Comparison of ENCODE assay signal across 13 mouse cellular contexts in genomic region chr9:118678759-118679158, GRCm38 (mm10).
A peak's percentile ranks its signal among the peaks of the same experiment; 100 is the strongest.
DNase-seq lines count a peak whose midpoint lies in the region; ATAC-seq and TF ChIP-seq lines count a peak whose summit lies in the region.
"Had no signal": no experiment of that assay in that cellular context is flagged by ENCODE, and none has a peak within 500 bp of the region (broad histone marks: within the 10 kb centered on the region; RNA-seq: fewer than 3 reads in every experiment).

No protein-coding gene starts in this region.

- no peaks in the 10 kb centered on the region for H3K36me3 ChIP-seq in liver, embryonic 12.5 days
- no peaks in the 10 kb centered on the region for H3K36me3 ChIP-seq in liver, embryonic 14.5 days (replicated peaks; ENCODE audit: control insufficient read depth, insufficient read depth, low read depth)
- no peaks in the 10 kb centered on the region for H3K36me3 ChIP-seq in intestine, embryonic 15.5 days

- no peak overlapping the region for H3K4me2 ChIP-seq in liver, embryonic 12.5 days
- H3K4me2 ChIP-seq in liver, embryonic 14.5 days (ENCODE audit: low read depth) = no peak overlapping the region
- H3K4me2 ChIP-seq in intestine, embryonic 15.5 days (replicated peaks) = no peak overlapping the region

- H3K27me3 ChIP-seq in liver, embryonic 12.5 days (replicated peaks) = peaks cover 6% of the 10 kb centered on the region; the same call in 1 of the 2 replicates
- H3K27me3 ChIP-seq in liver, embryonic 14.5 days (ENCODE audit: control insufficient read depth, insufficient read depth, low read length) = no peaks in the 10 kb centered on the region
- H3K27me3 ChIP-seq in intestine, embryonic 15.5 days (replicated peaks) = no peaks in the 10 kb centered on the region
- H3K27me3 ChIP-seq: limb, embryonic 12.5 days had no signal

- H3K4me3 ChIP-seq in liver, embryonic 12.5 days = no peak overlapping the region
- no peak overlapping the region for H3K4me3 ChIP-seq in liver, embryonic 14.5 days (ENCODE audit: insufficient read depth in 1 of 2, low read depth in 2 of 2, low read length in 2 of 2)
- no peak overlapping the region for H3K4me3 ChIP-seq in intestine, embryonic 15.5 days (replicated peaks)
- H3K4me3 ChIP-seq: forebrain, embryonic 10.5 days; limb, embryonic 12.5 days had no signal

- 29% methylated on average over 10 of the region's 10 CpGs for WGBS in liver, embryonic 12.5 days (ENCODE audit: insufficient replicate concordance)
- WGBS in liver, embryonic 14.5 days (ENCODE audit: insufficient replicate concordance) = 24% methylated on average over 10 of the region's 10 CpGs
- WGBS in intestine, embryonic 15.5 days = 76% methylated on average over 10 of the region's 10 CpGs

- H3K4me1 ChIP-seq in liver, embryonic 12.5 days = peaks cover 16% of the 10 kb centered on the region
- peaks cover 0 to 6% of the 10 kb centered on the region in 2 experiments; a peak in 2 of 4 replicates for H3K4me1 ChIP-seq in liver, embryonic 14.5 days (replicated peaks; ENCODE audit: control insufficient read depth in 2 of 2, insufficient read depth in 2 of 2, low read length in 1 of 2)
- no peaks in the 10 kb centered on the region; the same call in 1 of the 2 replicates for H3K4me1 ChIP-seq in intestine, embryonic 15.5 days (replicated peaks)

- no peak for TF ChIP-seq CTCF in liver, embryonic 14.5 days (IDR thresholded peaks at IDR 0.05; ENCODE audit: low read depth)

- no peak; the same call in 1 of the 2 replicates for ATAC-seq in liver, embryonic 12.5 days
- ATAC-seq in common myeloid progenitor, adult 5-6 weeks (replicated peaks; ENCODE audit: low read depth, poor library complexity, severe bottlenecking) = peak; percentile 40
- peak; percentile 31; the same call in 1 of the 2 replicates for ATAC-seq in liver, embryonic 14.5 days (ENCODE audit: insufficient read depth)
- ATAC-seq in intestine, embryonic 15.5 days = no peak

- no peaks in the 10 kb centered on the region for H3K9me3 ChIP-seq in liver, embryonic 12.5 days (replicated peaks)
- H3K9me3 ChIP-seq in liver, embryonic 14.5 days (ENCODE audit: control insufficient read depth, low read length) = no peaks in the 10 kb centered on the region
- no peaks in the 10 kb centered on the region for H3K9me3 ChIP-seq in intestine, embryonic 15.5 days
- H3K9me3 ChIP-seq: forebrain, embryonic 10.5 days; limb, embryonic 12.5 days had no signal

- no peak for TF ChIP-seq EP300 in liver, embryonic 14.5 days (IDR thresholded peaks at IDR 0.05; ENCODE audit: low read depth)

- DNase-seq in liver = peak; percentile 53
- DNase-seq in CD4-positive, CD25-positive, alpha-beta regulatory T cell, adult 2 months (ENCODE audit: low read depth, low spot score) = peak; percentile 74
- DNase-seq in liver, embryonic 14.5 days (ENCODE audit: low read depth in 3 of 3, low spot score in 3 of 3) = no peak
- no peak for DNase-seq in neural tube, embryonic 10.5 days (ENCODE audit: extremely low spot score, low spot score)
- no peak for DNase-seq in urinary bladder, postnatal 14 days (ENCODE audit: low spot score)
- DNase-seq: adrenal gland, postnatal 14 days had no signal

- no peak overlapping the region for H3K9ac ChIP-seq in liver, embryonic 12.5 days
- H3K9ac ChIP-seq in liver, embryonic 14.5 days (replicated peaks) = no peak overlapping the region
- H3K9ac ChIP-seq in intestine, embryonic 15.5 days = no peak overlapping the region
- H3K9ac ChIP-seq: limb, embryonic 12.5 days had no signal

- H3K27ac ChIP-seq in liver, embryonic 12.5 days = no peak overlapping the region
- no peak overlapping the region for H3K27ac ChIP-seq in liver, embryonic 14.5 days
- H3K27ac ChIP-seq in intestine, embryonic 15.5 days = no peak overlapping the region
- H3K27ac ChIP-seq: kidney, postnatal 0 days; macrophage had no signal

Comparison
In these comparisons a context has a peak if more than half of its experiments do, and no peak if none do; other contexts are left out.
1. DNase-seq: peak in liver (single experiment) and CD4-positive, CD25-positive, alpha-beta regulatory T cell, adult 2 months (single experiment); none in liver, embryonic 14.5 days (0 of 3), neural tube, embryonic 10.5 days (single experiment) and urinary bladder, postnatal 14 days (single experiment).
2. ATAC-seq: peak in common myeloid progenitor, adult 5-6 weeks (single experiment) and liver, embryonic 14.5 days (single experiment); none in liver, embryonic 12.5 days (single experiment) and intestine, embryonic 15.5 days (single experiment).